Mouse (Mus musculus) right cerebral cortex, postnatal 10 days (tissue): ENCODE measurements around the gene Rgp1.
"Not testable (repeated sequence)": the region's sequence is repeated elsewhere in the genome, so short reads cannot be mapped to it uniquely, and the experiment has no call there.

Experiments used
- DNase-seq, 2 experiments: peaks; one replicate each; pipeline ENCODE4 v3.0.0; 2021; ENCODE audit warnings: low spot score in 2 of 2

The Rgp1 gene

GRCm38 (mm10) chr4:43593453-43593852 is 14.9 kb downstream of the Rgp1 start:
- peak in 1 of 2 experiments; percentile 28 for DNase-seq

- not testable (repeated sequence) for DNase-seq
Measured at GRCm38 (mm10) chr4:43596597-43596996, 18.1 kb downstream of the Rgp1 start.

GRCm38 (mm10) chr4:43598200-43598599 is 19.7 kb downstream of the Rgp1 start:
- DNase-seq, result peak in 1 of 2 experiments; percentile 5

- peak in 1 of 2 experiments; percentile 4 for DNase-seq
Measured at GRCm38 (mm10) chr4:43598650-43599380, 20.3 kb downstream of the Rgp1 start.

GRCm38 (mm10) chr4:43600195-43600934 is 21.9 kb downstream of the Rgp1 start:
- DNase-seq, result peak in 1 of 2 experiments; percentile 6

DNA sequence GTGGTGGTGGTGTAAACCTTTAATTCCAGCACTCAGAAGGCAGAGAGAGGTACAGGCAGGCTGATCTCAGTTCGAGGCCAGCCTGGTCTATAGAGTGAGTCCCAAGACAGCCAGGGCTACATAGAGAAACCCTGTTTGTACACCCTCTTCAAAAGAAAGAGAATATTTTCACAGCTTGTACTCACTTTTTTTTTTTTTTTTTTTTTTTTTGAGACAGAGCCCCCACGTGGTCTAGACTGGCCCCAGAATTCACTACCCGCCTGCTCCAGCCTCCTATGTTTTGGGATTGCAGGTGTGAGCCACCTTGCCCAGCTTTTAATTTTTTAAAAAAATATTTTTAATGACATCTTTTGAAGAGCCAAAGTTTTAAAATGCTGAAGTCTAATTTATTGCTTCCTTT is 25.6 kb downstream of the Rgp1 start:
- peak in 1 of 2 experiments; percentile 5 for DNase-seq

GRCm38 (mm10) chr4:43604751-43605685 is 26.5 kb downstream of the Rgp1 start:
- DNase-seq, result peak in 1 of 2 experiments; percentile 19

- peak in 1 of 2 experiments; percentile 8 for DNase-seq
Measured at GRCm38 (mm10) chr4:43612534-43612933, 34.0 kb downstream of the Rgp1 start.

GRCm38 (mm10) chr4:43613060-43613730 is 34.7 kb downstream of the Rgp1 start:
- peak in 1 of 2 experiments; percentile 15 for DNase-seq

GRCm38 (mm10) chr4:43620146-43620778 is 41.7 kb downstream of the Rgp1 start:
- DNase-seq, result peak in 1 of 2 experiments; percentile 18

DNA sequence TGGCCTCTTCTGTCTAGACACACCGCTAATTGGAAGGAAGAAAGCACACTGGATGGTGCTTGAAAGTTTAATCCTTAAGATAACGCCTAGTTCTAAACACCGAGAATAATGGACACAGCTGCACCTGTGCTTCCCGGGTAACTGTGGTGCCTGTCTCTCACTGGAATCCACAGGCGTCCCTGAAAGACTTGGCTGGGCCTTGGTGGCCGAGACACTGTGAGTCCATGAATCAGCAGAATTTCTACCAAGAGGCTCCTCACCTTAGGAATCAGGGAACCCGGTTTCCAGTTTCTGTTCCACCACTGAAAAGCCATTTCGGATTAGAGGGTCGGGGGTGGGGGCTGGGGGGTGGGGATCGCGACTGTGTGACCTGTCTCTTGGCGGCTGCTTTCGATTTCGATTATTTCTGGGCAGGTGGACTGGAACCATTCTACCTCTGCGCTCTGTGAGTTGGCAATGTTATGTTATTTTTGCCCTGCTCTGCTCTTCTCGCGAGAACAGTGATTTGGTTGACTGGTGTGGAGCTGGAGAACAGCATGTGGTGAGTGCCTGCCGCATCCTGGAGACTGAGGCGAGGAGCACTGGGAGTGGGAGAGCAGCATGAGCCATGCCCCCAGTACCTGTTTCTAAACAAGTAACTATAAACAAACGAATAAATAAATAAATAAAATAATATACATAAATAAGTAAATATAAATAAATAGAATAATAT is 50.7 kb downstream of the Rgp1 start:
- DNase-seq, result peak; percentile 44 to 57

GRCm38 (mm10) chr4:43630030-43630581 is 51.6 kb downstream of the Rgp1 start:
- peak; percentile 92 for DNase-seq

DNA sequence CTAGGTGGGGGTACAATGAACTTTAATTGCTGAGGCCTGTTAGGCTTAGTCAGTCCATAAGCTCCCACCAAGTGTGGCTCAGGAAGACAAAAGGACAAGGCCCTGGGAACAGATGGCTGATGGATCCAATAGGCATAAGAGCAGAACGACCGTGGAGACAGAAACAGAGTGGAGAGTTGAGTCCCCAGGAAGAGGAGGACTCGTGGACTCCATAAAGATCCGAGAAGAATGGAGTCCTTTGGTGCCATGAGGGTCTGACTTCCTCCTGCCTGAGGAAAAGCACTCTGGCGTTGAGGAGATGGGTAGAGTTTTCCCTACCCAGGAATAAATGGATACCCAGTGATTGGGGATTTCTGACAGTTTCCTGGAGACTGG is 52.1 kb downstream of the Rgp1 start:
- peak in 1 of 2 experiments; percentile 19 for DNase-seq

DNA sequence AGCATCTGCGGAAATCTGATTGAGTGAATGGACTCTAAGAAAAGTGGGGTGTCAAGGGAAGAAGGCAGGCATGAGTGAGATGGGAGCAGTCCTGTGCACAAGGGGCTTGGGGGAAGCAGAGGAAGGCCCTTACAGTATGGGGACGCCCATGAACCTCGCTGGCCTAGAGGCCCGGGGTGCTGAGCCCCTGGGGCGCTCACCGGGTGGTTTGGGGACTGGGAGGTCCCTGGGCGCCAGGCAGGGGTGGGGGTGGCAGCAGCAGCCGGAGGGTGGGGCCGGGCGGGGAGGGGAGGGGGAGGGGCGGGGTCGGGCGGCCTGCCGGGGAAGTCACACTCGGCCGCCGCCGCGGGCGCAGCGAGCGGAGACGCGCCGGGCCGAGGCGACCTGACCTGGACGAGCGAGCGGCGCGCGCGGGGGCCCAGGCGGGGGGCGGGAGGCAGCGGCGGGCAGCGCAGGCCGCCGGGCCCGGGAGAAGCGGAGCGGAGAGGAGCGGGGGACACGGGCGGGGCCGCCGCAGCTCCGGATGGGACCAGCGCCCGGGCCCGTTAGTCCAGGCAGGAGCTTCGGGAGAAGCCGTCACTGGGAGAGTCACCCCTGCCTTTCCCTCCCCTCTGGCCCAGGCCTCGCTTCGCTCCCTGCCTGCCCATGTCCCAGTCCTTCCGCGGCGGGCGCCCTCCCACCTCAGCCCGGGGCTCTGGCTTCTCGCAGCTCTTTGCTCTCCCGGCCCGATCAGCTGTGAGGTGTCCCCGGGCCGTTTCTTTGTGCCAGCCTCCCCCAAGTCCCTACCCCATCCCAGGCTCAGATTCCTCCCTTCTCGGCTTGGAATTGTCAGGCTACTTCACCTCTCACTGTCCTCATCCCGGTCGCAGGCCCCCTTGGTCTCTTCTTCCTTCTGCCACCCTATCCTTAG is 52.8 kb downstream of the Rgp1 start, which contains the start of gene Npr2:
Npr2 (plus strand) TSS at position 890 of the 910 bp plus-strand sequence.
- peak; percentile 49 to 55 for DNase-seq

DNA sequence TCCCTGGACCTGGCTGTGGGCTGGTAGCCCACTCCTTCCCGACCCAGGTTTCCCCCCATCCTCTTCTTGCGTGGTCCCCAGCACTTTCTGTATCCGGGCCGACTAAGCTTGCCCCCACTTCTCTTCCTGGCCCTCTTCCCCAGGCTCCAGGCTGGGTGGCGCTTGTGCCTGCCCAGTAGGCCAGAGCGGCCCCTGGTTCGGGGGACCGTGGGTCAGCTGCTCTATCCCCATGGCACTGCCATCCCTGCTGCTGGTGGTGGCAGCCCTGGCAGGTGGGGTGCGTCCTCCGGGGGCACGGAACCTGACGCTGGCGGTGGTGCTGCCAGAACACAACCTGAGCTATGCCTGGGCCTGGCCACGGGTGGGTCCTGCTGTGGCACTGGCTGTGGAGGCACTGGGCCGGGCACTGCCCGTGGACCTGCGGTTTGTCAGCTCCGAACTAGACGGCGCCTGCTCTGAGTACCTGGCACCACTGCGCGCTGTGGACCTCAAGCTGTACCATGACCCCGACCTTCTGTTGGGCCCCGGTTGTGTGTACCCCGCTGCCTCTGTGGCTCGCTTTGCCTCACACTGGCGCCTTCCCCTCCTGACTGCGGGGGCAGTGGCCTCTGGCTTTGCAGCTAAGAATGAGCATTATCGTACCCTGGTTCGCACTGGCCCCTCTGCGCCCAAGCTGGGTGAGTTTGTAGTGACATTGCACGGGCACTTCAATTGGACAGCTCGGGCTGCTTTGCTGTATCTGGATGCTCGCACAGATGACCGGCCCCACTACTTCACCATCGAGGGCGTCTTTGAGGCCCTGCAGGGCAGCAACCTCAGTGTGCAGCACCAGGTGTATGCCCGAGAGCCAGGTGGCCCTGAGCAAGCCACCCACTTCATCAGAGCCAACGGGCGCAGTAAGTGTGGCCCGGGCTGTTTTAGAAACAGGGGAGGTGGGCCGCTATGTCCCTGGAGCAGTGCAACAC is 53.7 kb downstream of the Rgp1 start:
- DNase-seq, result peak; percentile 34 to 43

GRCm38 (mm10) chr4:43633296-43633695 is 54.8 kb downstream of the Rgp1 start:
- DNase-seq, result peak; percentile 19 to 20

DNA sequence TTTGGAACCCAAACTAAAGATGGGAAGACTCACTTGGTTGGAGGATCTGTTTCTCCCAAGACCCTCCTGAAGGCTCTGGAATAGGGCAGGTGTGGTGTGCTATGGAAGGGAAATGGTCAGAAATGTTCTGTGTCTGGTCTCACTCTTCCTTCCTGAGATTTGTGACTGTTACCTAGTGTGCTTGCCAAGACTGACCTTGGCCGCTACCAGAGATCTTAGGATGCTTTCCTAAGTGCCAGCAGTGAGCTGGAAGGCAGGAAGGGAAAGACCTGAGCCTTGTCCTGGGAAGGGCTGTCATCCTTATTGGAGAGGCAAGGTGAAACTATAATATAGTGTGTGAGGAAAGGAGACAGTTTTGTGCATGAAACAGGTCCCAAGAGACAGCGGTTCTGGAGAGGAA is 55.2 kb downstream of the Rgp1 start:
- DNase-seq, result peak in 1 of 2 experiments; percentile 9
